Mouse (Mus musculus) embryonic facial prominence, embryonic 10.5 days (tissue): ENCODE results near the gene Ccdc74a. TPM values are rescaled to one million over a fixed set of nuclear protein-coding genes. Genes with fewer than 3 reads are reported as not detected.
"Not testable (repeated sequence)": the region's sequence is repeated elsewhere in the genome, so short reads cannot be mapped to it uniquely, and the experiment has no call there.

Source experiments
- DNase-seq: peaks from one replicate; pipeline ENCODE4 v3.0.0-alpha.2; 2017; ENCODE audit warnings: low spot score
- H3K27ac ChIP-seq: fragments of 300-500 bp; sonication (generic); replicated peaks from 2 replicates; pipeline ENCODE4 v1.5.1; 2016; ENCODE audit warnings: mild to moderate bottlenecking
- H3K27me3 ChIP-seq: fragments of 300-500 bp; sonication (generic); replicated peaks from 2 replicates; pipeline ENCODE4 v1.6.1; 2016; ENCODE audit warnings: low read depth, mild to moderate bottlenecking; ENCODE audit not compliant: poor library complexity, severe bottlenecking
- H3K36me3 ChIP-seq: fragments of 300-500 bp; sonication (generic); replicated peaks from 2 replicates; pipeline ENCODE4 v1.6.1; 2016; ENCODE audit warnings: mild to moderate bottlenecking, moderate library complexity
- H3K4me1 ChIP-seq: fragments of 300-500 bp; sonication (generic); 2 replicates; pipeline ENCODE4 v1.6.1; 2016
- H3K4me3 ChIP-seq: fragments of 300-500 bp; sonication (generic); 2 replicates; pipeline ENCODE4 v1.5.1; 2016; ENCODE audit warnings: mild to moderate bottlenecking, moderate library complexity
- H3K9me3 ChIP-seq: fragments of 300-500 bp; sonication (generic); 2 replicates; pipeline ENCODE4 v1.6.1; 2016; ENCODE audit warnings: mild to moderate bottlenecking
- WGBS: fragments of 180-500 bp; shearing (Covaris S2); methylation state at CpG from one replicate; pipeline ENCODE4 v1.1.7; 2016; 5-methylcytosine and 5-hydroxymethylcytosine counted together
- polyA plus RNA-seq: library from polyadenylated mRNA; unstranded; fragments of >200 nt; fragmentation: Nextera tagmentation; extraction: Ambion mirVana; gene quantifications from 2 replicates; pipeline ENCODE4 v1.2.1, GENCODE M21; 2016

Gene Ccdc74a
- polyA plus RNA-seq, result 5.3 and 6.6 TPM in 2 replicates

GRCm38 (mm10) chr16:17646310-17647114 is at the start of gene Ccdc74a:
Gene Ccdc74a (plus strand): TSS chr16:17646470.
- H3K4me3 ChIP-seq, result peak within 1 kb of the TSS; percentile 69
- H3K27me3 ChIP-seq, result 0 out of 2 replicates have a peak, but pooled peaks cover 3% of the 10 kb centered on the region
- H3K36me3 ChIP-seq, result peaks cover 68% of the 10 kb centered on the region
- H3K27ac ChIP-seq, result peak within 1 kb of the TSS; percentile 74
- H3K9me3 ChIP-seq, result no peaks in the 10 kb centered on the region
- DNase-seq, result peak; percentile 90
- WGBS, result 2% methylated on average over 65 of the region's 65 CpGs
- peaks cover 16% of the 10 kb centered on the region for H3K4me1 ChIP-seq

- Histone ChIP-seq H3K27me3 (no peaks in the 10 kb centered on the region), H3K4me1 (no peaks in the 10 kb centered on the region), H3K27ac (no peak overlapping the region), H3K36me3 (no peaks in the 10 kb centered on the region), H3K9me3 (no peaks in the 10 kb centered on the region), H3K4me3 (no peak overlapping the region)
- 72% methylated on average over 3 of the region's 3 CpGs for WGBS
- no peak for DNase-seq
Measured at GRCm38 (mm10) chr16:17600944-17601562, 45.2 kb upstream of the Ccdc74a start.

GRCm38 (mm10) chr16:17604941-17605340 is 41.3 kb upstream of the Ccdc74a start:
- 77% methylated on average over 4 of the region's 4 CpGs for WGBS
- no peaks in the 10 kb centered on the region for H3K4me1 ChIP-seq
- H3K27ac ChIP-seq, result no peak overlapping the region

DNA sequence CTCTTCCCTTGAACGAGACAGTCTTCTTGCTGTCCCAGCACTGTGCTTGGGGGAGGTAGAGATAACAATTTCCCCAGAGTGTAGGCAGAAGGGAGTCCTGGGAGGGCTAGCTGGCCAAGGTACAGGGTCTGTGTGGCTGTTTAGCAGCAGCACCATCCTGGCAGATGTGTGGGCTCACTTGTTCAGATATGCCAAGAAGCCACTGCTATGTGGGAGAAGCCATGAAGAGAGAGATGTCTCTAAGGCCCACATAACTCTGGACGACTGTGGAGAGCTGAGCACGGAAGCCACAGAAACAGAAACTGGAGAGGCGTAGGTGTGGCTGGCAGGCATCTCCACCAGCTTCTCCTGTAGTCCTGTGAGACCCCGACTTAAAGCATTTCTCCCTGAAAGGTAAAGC is 40.6 kb upstream of the Ccdc74a start:
- Histone ChIP-seq H3K36me3 (no peaks in the 10 kb centered on the region), H3K9me3 (0 out of 2 replicates have a peak, but pooled peaks cover 2% of the 10 kb centered on the region), H3K4me3 (no peak overlapping the region), H3K27me3 (no peaks in the 10 kb centered on the region), H3K4me1 (no peaks in the 10 kb centered on the region), H3K27ac (no peak overlapping the region)
- 81% methylated on average over 5 of the region's 5 CpGs for WGBS
- no peak for DNase-seq

More at GRCm38 (mm10) chr16:17604941-17605340, 41.3 kb upstream of the Ccdc74a start:
- no peak for DNase-seq
- H3K36me3 ChIP-seq, result no peaks in the 10 kb centered on the region
- no peak overlapping the region for H3K4me3 ChIP-seq
- H3K27me3 ChIP-seq, result no peaks in the 10 kb centered on the region
- H3K9me3 ChIP-seq, result 0 out of 2 replicates have a peak, but pooled peaks cover 2% of the 10 kb centered on the region

GRCm38 (mm10) chr16:17611383-17611782 is 34.9 kb upstream of the Ccdc74a start:
- no peak for DNase-seq
- no peak overlapping the region for H3K4me3 ChIP-seq
- WGBS, result 71% methylated on average over 4 of the region's 4 CpGs
- H3K9me3 ChIP-seq, result 0 out of 2 replicates have a peak, but pooled peaks cover 2% of the 10 kb centered on the region
- no peaks in the 10 kb centered on the region for H3K36me3 ChIP-seq
- H3K27me3 ChIP-seq, result no peaks in the 10 kb centered on the region
- H3K27ac ChIP-seq, result no peak overlapping the region
- no peaks in the 10 kb centered on the region for H3K4me1 ChIP-seq

DNA sequence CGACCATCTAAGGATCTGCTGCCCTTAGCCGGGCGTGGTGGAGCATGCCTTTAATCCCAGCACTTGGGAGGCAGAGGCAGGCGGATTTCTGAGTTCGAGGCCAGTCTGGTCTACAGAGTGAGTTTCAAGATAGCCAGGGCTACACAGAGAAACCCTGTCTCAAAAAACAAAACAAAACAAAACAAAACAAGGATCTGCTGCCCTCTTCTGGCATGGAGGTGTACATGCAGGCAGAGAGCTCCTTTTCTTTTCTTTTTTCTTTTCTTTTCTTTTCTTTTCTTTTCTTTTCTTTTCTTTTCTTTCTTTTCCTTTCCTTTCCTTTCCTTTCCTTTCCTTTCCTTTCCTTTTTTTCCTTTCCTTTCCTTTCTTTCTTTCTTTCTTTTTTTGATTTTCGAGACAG is 31.5 kb upstream of the Ccdc74a start:
- H3K4me3 ChIP-seq, H3K4me1 ChIP-seq, H3K27ac ChIP-seq, H3K36me3 ChIP-seq, DNase-seq, H3K27me3 ChIP-seq, H3K9me3 ChIP-seq: not testable (repeated sequence)
- WGBS, result 91% methylated on average over 6 of the region's 6 CpGs

DNA sequence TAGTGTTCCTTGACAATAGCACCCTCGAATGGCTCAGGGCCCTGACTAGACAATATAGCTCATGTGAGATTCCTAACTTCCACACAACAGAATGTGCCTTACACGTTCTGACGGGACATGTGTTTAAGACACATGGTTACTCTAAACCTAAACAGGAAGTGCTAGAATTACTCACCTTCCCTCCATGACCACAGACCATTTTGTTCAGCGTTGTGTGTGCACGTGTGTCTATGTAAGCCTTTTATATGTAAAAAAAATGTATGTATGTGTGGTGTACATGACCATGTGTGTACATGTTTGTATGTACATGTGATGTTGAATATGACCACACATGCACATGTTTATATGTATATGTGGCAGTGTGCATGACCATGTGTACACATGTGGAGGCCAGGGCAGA is 30.1 kb upstream of the Ccdc74a start:
- Histone ChIP-seq H3K4me3 (no peak overlapping the region), H3K4me1 (peaks cover 16% of the 10 kb centered on the region), H3K36me3 (peaks cover 3% of the 10 kb centered on the region), H3K27me3 (no peaks in the 10 kb centered on the region), H3K9me3 (no peaks in the 10 kb centered on the region), H3K27ac (no peak overlapping the region)
- WGBS, result 86% methylated on average over 5 of the region's 5 CpGs
- no peak for DNase-seq

DNA sequence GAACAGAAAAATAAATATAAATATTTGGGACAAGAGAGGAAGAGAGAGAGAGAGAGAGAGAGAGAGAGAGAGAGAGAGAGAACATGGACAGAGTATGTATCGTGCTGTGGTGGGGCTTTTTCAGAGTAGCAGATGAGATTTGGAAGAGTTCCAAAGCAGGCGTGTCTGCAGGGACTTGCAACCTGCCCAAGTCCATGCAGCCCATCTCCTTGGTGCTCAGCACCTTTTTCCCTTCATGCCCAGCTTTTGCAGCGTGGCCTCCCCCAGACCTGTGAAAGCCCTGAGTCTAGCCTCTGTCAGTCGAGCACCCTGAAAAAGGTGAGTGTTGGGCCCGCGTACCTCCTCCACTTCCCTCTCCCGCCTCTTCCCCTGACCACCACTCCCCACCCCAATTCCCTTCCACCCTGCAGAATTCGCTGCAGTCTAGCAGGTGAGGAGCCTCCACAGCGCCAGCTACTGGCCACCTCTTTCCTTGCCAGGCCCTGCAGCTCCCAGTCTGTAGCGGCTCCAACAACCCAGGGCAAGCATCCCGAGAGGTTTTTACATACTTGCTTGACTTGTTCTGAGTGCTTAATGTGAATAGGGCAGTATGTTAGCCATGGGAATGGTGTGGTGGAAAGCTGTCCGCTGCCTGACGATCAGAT is 28.2 kb upstream of the Ccdc74a start:
- Histone ChIP-seq H3K4me3 (peak overlapping the region; percentile 37), H3K9me3 (no peaks in the 10 kb centered on the region), H3K36me3 (peaks cover 21% of the 10 kb centered on the region), H3K4me1 (peaks cover 16% of the 10 kb centered on the region), H3K27ac (0 out of 2 replicates have a peak overlapping the region, but pooled peaks have one; percentile 20), H3K27me3 (no peaks in the 10 kb centered on the region)
- DNase-seq, result peak; percentile 76
- 17% methylated on average over 13 of the region's 13 CpGs for WGBS

- H3K4me1 ChIP-seq, result peaks cover 16% of the 10 kb centered on the region
- peak; percentile 94 for DNase-seq
- H3K27ac ChIP-seq, result peak within 1 kb of the TSS; percentile 88
- WGBS, result 4% methylated on average over 60 of the region's 60 CpGs
- H3K36me3 ChIP-seq, result peaks cover 35% of the 10 kb centered on the region
- peak within 1 kb of the TSS; percentile 84 for H3K4me3 ChIP-seq
- H3K9me3 ChIP-seq, result no peaks in the 10 kb centered on the region
- no peaks in the 10 kb centered on the region for H3K27me3 ChIP-seq
Measured at GRCm38 (mm10) chr16:17619198-17620105, 26.8 kb upstream of the Ccdc74a start, which contains the start of gene Smpd4. Gene Smpd4 (plus strand): TSS chr16:17619354.

- H3K9me3 ChIP-seq, result no peaks in the 10 kb centered on the region
- H3K27me3 ChIP-seq, result no peaks in the 10 kb centered on the region
- H3K36me3 ChIP-seq, result peaks cover 59% of the 10 kb centered on the region
- no peak for DNase-seq
- H3K27ac ChIP-seq, result no peak overlapping the region
- peaks cover 16% of the 10 kb centered on the region for H3K4me1 ChIP-seq
- 91% methylated on average over 1 of the region's 1 CpGs for WGBS
- H3K4me3 ChIP-seq, result no peak overlapping the region
Measured at GRCm38 (mm10) chr16:17621936-17622335, 24.3 kb upstream of the Ccdc74a start.

DNA sequence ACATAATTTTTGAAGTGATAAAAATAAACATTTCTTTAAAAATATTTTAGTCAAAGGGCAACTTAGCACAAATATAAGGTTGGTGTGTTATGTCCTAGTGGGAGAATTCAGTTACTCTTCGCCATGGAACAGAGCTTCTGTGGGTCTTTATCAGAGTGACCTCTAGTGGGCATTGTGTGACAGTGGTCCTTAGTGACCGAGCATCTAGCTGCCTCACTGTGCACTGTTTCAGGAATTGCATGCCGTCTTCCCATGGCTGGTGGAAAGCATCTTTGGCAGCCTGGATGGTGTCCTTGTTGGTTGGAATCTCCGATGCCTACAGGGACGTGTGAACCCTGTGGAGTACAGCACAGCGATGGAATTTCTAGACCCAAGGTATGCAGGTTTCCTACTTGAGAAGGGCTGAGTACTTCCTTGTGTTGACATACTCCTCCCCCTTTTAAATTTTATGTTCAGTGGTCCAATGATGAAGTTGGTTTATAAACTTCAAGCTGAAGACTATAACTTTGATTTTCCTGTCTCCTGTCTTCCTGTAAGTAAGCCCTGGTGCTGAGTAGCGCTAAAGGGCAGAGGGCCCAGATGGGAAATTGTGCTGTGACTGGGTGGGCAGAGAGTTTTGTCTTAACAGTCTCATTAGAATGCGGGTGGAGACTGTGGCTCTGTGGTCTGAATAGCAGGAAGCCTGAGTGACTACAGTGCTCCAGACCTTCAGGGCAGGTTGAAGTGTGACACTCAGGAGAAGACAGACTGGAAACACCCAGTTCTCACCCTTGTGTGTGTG is 20.6 kb upstream of the Ccdc74a start:
- DNase-seq, result no peak
- Histone ChIP-seq H3K4me1 (peaks cover 1% of the 10 kb centered on the region), H3K36me3 (peaks cover 97% of the 10 kb centered on the region), H3K4me3 (no peak overlapping the region), H3K9me3 (no peaks in the 10 kb centered on the region), H3K27ac (no peak overlapping the region), H3K27me3 (no peaks in the 10 kb centered on the region)
- 72% methylated on average over 8 of the region's 8 CpGs for WGBS
